Mouse (Mus musculus): Measurements from ENCODE around the gene Nin. TPM values are rescaled to one million over a fixed set of nuclear protein-coding genes. Genes with fewer than 3 reads are reported as not detected.

Nin gene
- polyA plus RNA-seq, 1 experiment, result 62.8 TPM

DNA sequence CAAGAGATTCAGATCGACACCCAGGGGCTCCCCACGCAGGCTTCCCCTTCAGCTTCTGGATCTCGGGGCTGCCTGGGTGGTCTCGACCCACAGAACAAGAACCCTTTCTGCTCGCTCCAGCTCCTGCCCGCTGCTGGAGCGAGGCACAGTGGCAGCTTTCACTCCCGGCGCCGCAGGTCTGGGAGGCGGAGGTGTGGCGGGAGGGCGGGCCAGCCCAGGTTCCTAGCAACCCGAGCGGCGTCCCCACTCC is 2.5 kb downstream of the Nin start:
- peak overlapping the region; percentile 55 for H3K27ac ChIP-seq (ENCODE audit: insufficient read depth, low read depth, low read length)
- peak overlapping the region; percentile 65 for H3K4me3 ChIP-seq (ENCODE audit: insufficient read depth, low read depth, low read length)
- TF ChIP-seq POLR2A (IDR thresholded peaks at IDR 0.05; ENCODE audit: insufficient read depth, low read depth, low read length) (no peak), CTCF (IDR thresholded peaks at IDR 0.05; ENCODE audit: insufficient read depth, low read depth, low read length) (no peak)
- under 1% methylated on average over 16 of the region's 16 CpGs for WGBS
- H3K4me1 ChIP-seq (ENCODE audit: control insufficient read depth, insufficient read depth, low read length), result peaks cover 20% of the 10 kb centered on the region

GRCm38 (mm10) chr12:70110375-70111116 is 3.0 kb downstream of the Nin start:
- Histone ChIP-seq H3K4me3 (ENCODE audit: insufficient read depth, low read depth, low read length) (peak overlapping the region; percentile 65), H3K27ac (ENCODE audit: insufficient read depth, low read depth, low read length) (peak overlapping the region; percentile 55; the same call in 1 of the 2 replicates), H3K4me1 (ENCODE audit: control insufficient read depth, insufficient read depth, low read length) (peaks cover 20% of the 10 kb centered on the region)
- TF ChIP-seq CTCF (IDR thresholded peaks at IDR 0.05; ENCODE audit: insufficient read depth, low read depth, low read length), result no peak
- TF ChIP-seq POLR2A (IDR thresholded peaks at IDR 0.05; ENCODE audit: insufficient read depth, low read depth, low read length), result no peak
- 5% methylated on average over 23 of the region's 23 CpGs for WGBS

GRCm38 (mm10) chr12:70109921-70110320 is 3.6 kb downstream of the Nin start:
- 25% methylated on average over 6 of the region's 6 CpGs for WGBS
- Histone ChIP-seq H3K27ac (ENCODE audit: insufficient read depth, low read depth, low read length) (peak overlapping the region; percentile 16; the same call in 1 of the 2 replicates), H3K4me3 (ENCODE audit: insufficient read depth, low read depth, low read length) (peak overlapping the region; percentile 44), H3K4me1 (ENCODE audit: control insufficient read depth, insufficient read depth, low read length) (peaks cover 20% of the 10 kb centered on the region)
- TF ChIP-seq POLR2A (IDR thresholded peaks at IDR 0.05; ENCODE audit: insufficient read depth, low read depth, low read length) (no peak), CTCF (IDR thresholded peaks at IDR 0.05; ENCODE audit: insufficient read depth, low read depth, low read length) (no peak)

- H3K4me3 ChIP-seq (ENCODE audit: insufficient read depth, low read depth, low read length), result no peak overlapping the region
- TF ChIP-seq POLR2A (IDR thresholded peaks at IDR 0.05; ENCODE audit: insufficient read depth, low read depth, low read length) (no peak), CTCF (IDR thresholded peaks at IDR 0.05; ENCODE audit: insufficient read depth, low read depth, low read length) (no peak)
- H3K27ac ChIP-seq (ENCODE audit: insufficient read depth, low read depth, low read length), result 0 out of 2 replicates have a peak overlapping the region, but pooled peaks have one; percentile 4
- 26% methylated on average over 2 of the region's 2 CpGs for WGBS
- H3K4me1 ChIP-seq (ENCODE audit: control insufficient read depth, insufficient read depth, low read length), result peaks cover 32% of the 10 kb centered on the region
Observed at GRCm38 (mm10) chr12:70108104-70108503, 5.4 kb downstream of the Nin start.

- Histone ChIP-seq H3K27ac (ENCODE audit: insufficient read depth, low read depth, low read length) (peak overlapping the region; percentile 39), H3K4me1 (ENCODE audit: control insufficient read depth, insufficient read depth, low read length) (peaks cover 35% of the 10 kb centered on the region), H3K4me3 (ENCODE audit: insufficient read depth, low read depth, low read length) (no peak overlapping the region)
- no peak for TF ChIP-seq CTCF (IDR thresholded peaks at IDR 0.05; ENCODE audit: insufficient read depth, low read depth, low read length)
- TF ChIP-seq POLR2A (IDR thresholded peaks at IDR 0.05; ENCODE audit: insufficient read depth, low read depth, low read length), result no peak
- WGBS, result 23% methylated on average over 9 of the region's 9 CpGs
Observed at GRCm38 (mm10) chr12:70106508-70106907, 7.0 kb downstream of the Nin start.

DNA sequence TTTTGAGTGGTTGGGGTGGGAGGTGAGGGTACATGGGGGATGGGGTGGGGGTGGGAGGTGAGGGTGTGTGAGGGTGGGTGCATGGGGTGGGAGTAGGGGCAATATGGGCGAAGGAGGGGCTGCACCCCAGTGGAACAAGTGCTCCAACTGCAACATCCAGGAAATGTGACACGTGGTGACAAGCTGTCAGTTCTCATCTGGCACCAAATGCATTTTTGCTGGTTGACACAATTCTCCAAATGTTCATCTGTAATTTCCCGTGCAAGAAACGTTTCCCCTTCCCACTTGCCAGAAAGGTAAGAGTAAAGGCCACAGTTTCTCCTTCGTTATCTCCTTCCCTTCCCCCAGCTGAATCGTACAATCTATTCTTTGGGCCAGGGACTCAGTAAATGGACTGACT is 7.6 kb downstream of the Nin start:
- H3K27ac ChIP-seq (ENCODE audit: insufficient read depth, low read depth, low read length), result peak overlapping the region; percentile 39
- WGBS, result 49% methylated on average over 6 of the region's 6 CpGs

GRCm38 (mm10) chr12:70104776-70105420 is 8.6 kb downstream of the Nin start:
- peaks cover 33% of the 10 kb centered on the region for H3K4me1 ChIP-seq (ENCODE audit: control insufficient read depth, insufficient read depth, low read length)
- no peak overlapping the region for H3K4me3 ChIP-seq (ENCODE audit: insufficient read depth, low read depth, low read length)
- WGBS, result 42% methylated on average over 5 of the region's 5 CpGs
- H3K27ac ChIP-seq (ENCODE audit: insufficient read depth, low read depth, low read length), result peak overlapping the region; percentile 56; the same call in 1 of the 2 replicates
- no peak for TF ChIP-seq CTCF (IDR thresholded peaks at IDR 0.05; ENCODE audit: insufficient read depth, low read depth, low read length)
- TF ChIP-seq POLR2A (IDR thresholded peaks at IDR 0.05; ENCODE audit: insufficient read depth, low read depth, low read length), result no peak

More for the DNA sequence above, 7.6 kb downstream of the Nin start:
- TF ChIP-seq POLR2A (IDR thresholded peaks at IDR 0.05; ENCODE audit: insufficient read depth, low read depth, low read length) (no peak), CTCF (IDR thresholded peaks at IDR 0.05; ENCODE audit: insufficient read depth, low read depth, low read length) (no peak)
- H3K4me3 ChIP-seq (ENCODE audit: insufficient read depth, low read depth, low read length), result no peak overlapping the region
- peaks cover 35% of the 10 kb centered on the region for H3K4me1 ChIP-seq (ENCODE audit: control insufficient read depth, insufficient read depth, low read length)

DNA sequence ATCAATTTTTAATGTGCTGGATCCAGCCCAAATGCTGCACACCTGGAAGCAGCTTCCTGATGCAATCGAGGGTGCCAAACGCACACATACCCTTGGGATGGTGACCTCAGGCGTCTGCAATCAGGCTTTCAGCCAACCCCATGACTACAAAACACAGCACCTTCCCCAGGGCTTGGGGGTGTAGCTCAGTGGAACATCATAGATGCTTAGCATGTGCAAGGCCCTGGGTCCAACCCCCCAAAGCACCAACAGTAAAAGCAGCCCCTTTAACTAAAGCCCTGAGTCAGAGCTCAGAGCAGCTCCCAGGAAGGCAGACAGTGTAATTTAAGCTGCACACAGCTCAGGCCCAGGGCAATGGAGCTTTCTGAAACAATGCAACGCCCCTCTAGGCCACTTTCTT is 9.3 kb downstream of the Nin start:
- Histone ChIP-seq H3K27ac (ENCODE audit: insufficient read depth, low read depth, low read length) (peak overlapping the region; percentile 56), H3K4me1 (ENCODE audit: control insufficient read depth, insufficient read depth, low read length) (peaks cover 33% of the 10 kb centered on the region), H3K4me3 (ENCODE audit: insufficient read depth, low read depth, low read length) (no peak overlapping the region)
- TF ChIP-seq CTCF (IDR thresholded peaks at IDR 0.05; ENCODE audit: insufficient read depth, low read depth, low read length) (no peak), POLR2A (IDR thresholded peaks at IDR 0.05; ENCODE audit: insufficient read depth, low read depth, low read length) (no peak)
- WGBS, result 22% methylated on average over 4 of the region's 4 CpGs

GRCm38 (mm10) chr12:70103257-70103656 is 10.3 kb downstream of the Nin start:
- Histone ChIP-seq H3K4me1 (ENCODE audit: control insufficient read depth, insufficient read depth, low read length) (peaks cover 32% of the 10 kb centered on the region), H3K4me3 (ENCODE audit: insufficient read depth, low read depth, low read length) (no peak overlapping the region), H3K27ac (ENCODE audit: insufficient read depth, low read depth, low read length) (no peak overlapping the region)
- WGBS, result 59% methylated on average over 4 of the region's 4 CpGs
- TF ChIP-seq CTCF (IDR thresholded peaks at IDR 0.05; ENCODE audit: insufficient read depth, low read depth, low read length), result no peak

Measured in olfactory bulb, adult 2 months (tissue).